Mouse (Mus musculus): ENCODE measurements around the gene Aldh3b3. TPM values are rescaled to one million over a fixed set of nuclear protein-coding genes. Genes with fewer than 3 reads are reported as not detected.
"Not testable (repeated sequence)": the region's sequence is repeated elsewhere in the genome, so short reads cannot be mapped to it uniquely, and the experiment has no call there.

The Aldh3b3 gene
- polyA plus RNA-seq, 1 experiment from 2014 or later: not detected

DNA sequence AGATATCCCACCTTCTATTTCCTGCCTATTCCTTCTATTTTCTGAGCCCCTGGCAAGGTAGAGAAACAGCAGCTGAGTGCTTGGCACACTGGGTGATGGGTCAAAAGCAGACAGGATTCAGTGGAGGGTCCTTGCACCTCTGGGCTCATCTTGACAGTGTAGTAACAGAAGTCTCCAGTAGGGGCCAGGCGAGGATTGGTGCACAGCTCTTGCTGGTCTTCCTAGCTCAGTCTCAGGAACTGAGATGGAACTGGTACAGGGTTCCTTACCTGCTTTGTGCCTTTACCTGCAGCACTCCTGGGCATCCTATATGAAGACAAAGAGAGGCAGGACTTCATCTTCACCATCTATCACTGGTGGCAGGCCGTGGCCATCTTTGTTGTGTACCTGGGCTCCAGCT lies 11.7 kb upstream of the Aldh3b3 start:
- Histone ChIP-seq H3K4me3 (no peak overlapping the region), H3K4me1 (peaks cover 10% of the 10 kb centered on the region), H3K36me3 (no peaks in the 10 kb centered on the region), H3K9me3 (replicated peaks) (no peaks in the 10 kb centered on the region), H3K27ac (no peak overlapping the region), H3K27me3 (ENCODE audit: low read depth, poor library complexity, severe bottlenecking) (peaks cover 22% of the 10 kb centered on the region)
- 13% methylated on average over 2 of the region's 2 CpGs for WGBS
- DNase-seq (ENCODE audit: low spot score): peak; percentile 66

DNA sequence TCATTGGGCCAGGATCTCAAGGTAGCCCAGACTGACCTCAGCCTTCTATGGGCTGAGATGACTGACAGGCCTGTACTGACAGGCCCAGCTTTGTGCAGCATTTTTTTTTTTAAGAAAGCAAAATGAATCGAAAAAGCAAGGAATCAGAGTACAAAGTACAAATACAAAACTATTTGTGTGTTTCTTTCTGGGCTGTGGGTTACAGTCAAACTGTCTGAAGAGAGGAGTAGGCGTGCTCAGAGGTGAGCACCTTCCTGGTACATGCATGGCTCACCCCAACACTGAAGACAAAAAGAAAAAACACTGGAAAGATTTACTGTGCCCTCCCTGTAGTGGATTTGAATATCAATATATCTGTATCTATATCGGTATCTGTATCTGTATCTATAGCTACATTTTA lies 10.6 kb upstream of the Aldh3b3 start:
- no peaks in the 10 kb centered on the region for H3K9me3 ChIP-seq (replicated peaks)
- DNase-seq (ENCODE audit: low spot score): no peak
- H3K36me3 ChIP-seq: no peaks in the 10 kb centered on the region
- no peak overlapping the region for H3K27ac ChIP-seq
- WGBS: 78% methylated on average over 3 of the region's 3 CpGs
- H3K4me1 ChIP-seq: peaks cover 9% of the 10 kb centered on the region
- H3K4me3 ChIP-seq: no peak overlapping the region
- H3K27me3 ChIP-seq (ENCODE audit: low read depth, poor library complexity, severe bottlenecking): peaks cover 20% of the 10 kb centered on the region

GRCm38 (mm10) chr19:3948546-3948945 lies 9.9 kb upstream of the Aldh3b3 start:
- 73% methylated on average over 14 of the region's 14 CpGs for WGBS

GRCm38 (mm10) chr19:3950331-3950730 lies 8.1 kb upstream of the Aldh3b3 start:
- Histone ChIP-seq H3K4me1 (peaks cover 4% of the 10 kb centered on the region), H3K36me3 (no peaks in the 10 kb centered on the region), H3K27me3 (ENCODE audit: low read depth, poor library complexity, severe bottlenecking) (0 out of 2 replicates have a peak, but pooled peaks cover 5% of the 10 kb centered on the region), H3K9me3 (replicated peaks) (no peaks in the 10 kb centered on the region), H3K27ac (no peak overlapping the region), H3K4me3 (no peak overlapping the region)
- 80% methylated on average over 3 of the region's 3 CpGs for WGBS
- no peak for DNase-seq (ENCODE audit: low spot score)

More at GRCm38 (mm10) chr19:3948546-3948945, 9.9 kb upstream of the Aldh3b3 start:
- Histone ChIP-seq H3K4me3 (no peak overlapping the region), H3K27me3 (ENCODE audit: low read depth, poor library complexity, severe bottlenecking) (peaks cover 13% of the 10 kb centered on the region; the same call in 1 of the 2 replicates), H3K4me1 (peaks cover 4% of the 10 kb centered on the region), H3K9me3 (replicated peaks) (no peaks in the 10 kb centered on the region), H3K36me3 (no peaks in the 10 kb centered on the region), H3K27ac (no peak overlapping the region)
- no peak for DNase-seq (ENCODE audit: low spot score)

GRCm38 (mm10) chr19:3951461-3951860 lies 7.0 kb upstream of the Aldh3b3 start:
- DNase-seq (ENCODE audit: low spot score): no peak
- no peak overlapping the region for H3K4me3 ChIP-seq
- 0 out of 2 replicates have a peak, but pooled peaks cover 5% of the 10 kb centered on the region for H3K27me3 ChIP-seq (ENCODE audit: low read depth, poor library complexity, severe bottlenecking)
- no peaks in the 10 kb centered on the region for H3K36me3 ChIP-seq
- no peaks in the 10 kb centered on the region for H3K9me3 ChIP-seq (replicated peaks)
- H3K27ac ChIP-seq: no peak overlapping the region
- no peaks in the 10 kb centered on the region; the same call in 1 of the 2 replicates for H3K4me1 ChIP-seq

GRCm38 (mm10) chr19:3952099-3952498 lies 6.3 kb upstream of the Aldh3b3 start:
- DNase-seq (ENCODE audit: low spot score): no peak
- H3K4me3 ChIP-seq: no peak overlapping the region
- 54% methylated on average over 1 of the region's 1 CpGs for WGBS
- H3K27ac ChIP-seq: no peak overlapping the region
- no peaks in the 10 kb centered on the region for H3K9me3 ChIP-seq (replicated peaks)
- H3K4me1 ChIP-seq: no peaks in the 10 kb centered on the region
- 0 out of 2 replicates have a peak, but pooled peaks cover 5% of the 10 kb centered on the region for H3K27me3 ChIP-seq (ENCODE audit: low read depth, poor library complexity, severe bottlenecking)
- no peaks in the 10 kb centered on the region for H3K36me3 ChIP-seq

GRCm38 (mm10) chr19:3955033-3955432 lies 3.4 kb upstream of the Aldh3b3 start:
- H3K27ac ChIP-seq: no peak overlapping the region
- H3K27me3 ChIP-seq (ENCODE audit: low read depth, poor library complexity, severe bottlenecking): no peaks in the 10 kb centered on the region
- DNase-seq (ENCODE audit: low spot score): no peak
- H3K36me3 ChIP-seq: no peaks in the 10 kb centered on the region
- 71% methylated on average over 3 of the region's 3 CpGs for WGBS
- H3K4me3 ChIP-seq: no peak overlapping the region
- no peaks in the 10 kb centered on the region for H3K9me3 ChIP-seq (replicated peaks)
- H3K4me1 ChIP-seq: no peaks in the 10 kb centered on the region

DNA sequence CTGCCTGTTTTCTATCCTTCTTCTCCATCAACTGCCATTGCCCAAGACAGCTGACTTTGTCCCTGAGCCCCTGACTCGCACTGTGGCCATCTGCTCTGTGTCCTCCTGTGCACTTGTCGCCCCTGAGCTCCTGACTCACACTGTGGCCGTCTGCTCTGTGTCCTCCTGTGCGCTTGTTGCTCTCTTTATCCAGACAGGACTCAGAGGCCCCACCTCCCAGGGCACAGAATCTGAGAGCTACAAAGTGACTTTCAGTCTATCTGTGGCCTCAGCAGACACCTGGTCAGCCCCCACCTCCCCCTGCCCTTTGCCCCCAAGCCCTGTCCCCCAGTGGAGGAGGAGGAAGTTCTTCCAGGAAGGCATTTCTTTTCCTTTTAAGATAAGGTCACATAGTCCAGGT lies 2.6 kb upstream of the Aldh3b3 start:
- Histone ChIP-seq H3K4me3 (no peak overlapping the region), H3K27me3 (ENCODE audit: low read depth, poor library complexity, severe bottlenecking) (no peaks in the 10 kb centered on the region), H3K36me3 (no peaks in the 10 kb centered on the region), H3K4me1 (no peaks in the 10 kb centered on the region), H3K9me3 (replicated peaks) (no peaks in the 10 kb centered on the region), H3K27ac (no peak overlapping the region)
- DNase-seq (ENCODE audit: low spot score): no peak
- 57% methylated on average over 4 of the region's 4 CpGs for whole genome bisulfite sequencing

DNA sequence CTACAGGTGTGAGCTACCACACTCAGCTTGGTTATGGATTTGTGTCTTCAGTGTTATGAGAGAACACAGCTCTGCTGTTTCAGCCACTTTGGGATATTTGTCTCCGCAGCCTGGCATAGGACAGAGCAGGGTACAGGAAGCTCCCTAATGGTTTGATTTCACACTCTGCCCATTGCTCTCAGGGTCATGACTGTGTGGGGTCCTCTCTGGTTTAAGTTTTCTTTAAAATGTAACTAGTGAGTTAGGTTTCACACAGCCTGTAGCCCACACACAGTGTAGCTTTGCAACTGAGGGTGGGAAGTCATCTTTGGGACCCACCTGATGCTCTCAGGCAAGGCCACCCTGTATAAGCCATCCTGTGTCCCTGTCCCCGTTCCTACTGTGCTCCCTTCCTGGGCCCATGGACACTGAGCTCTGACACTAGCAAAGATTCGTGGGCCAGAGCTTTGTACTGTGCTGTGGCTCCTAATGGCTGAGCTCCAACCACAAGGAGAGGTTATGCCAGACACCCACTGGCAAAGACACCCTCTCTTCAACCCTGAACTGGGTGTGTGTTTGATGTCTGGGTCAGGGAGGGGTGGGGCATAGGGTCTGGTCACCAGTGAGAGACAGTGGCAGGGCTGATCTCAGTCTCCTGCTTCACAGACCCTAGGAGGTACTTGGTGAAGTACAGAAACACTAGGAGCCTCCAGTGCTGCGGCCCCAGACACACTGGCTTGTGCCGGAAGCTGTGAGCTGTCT lies 979 bp upstream of the Aldh3b3 start:
- not testable (repeated sequence) for H3K27ac ChIP-seq; H3K9me3 ChIP-seq (replicated peaks); H3K27me3 ChIP-seq (ENCODE audit: low read depth, poor library complexity, severe bottlenecking); H3K4me3 ChIP-seq; DNase-seq (ENCODE audit: low spot score); H3K36me3 ChIP-seq; H3K4me1 ChIP-seq
- 87% methylated on average over 5 of the region's 5 CpGs for WGBS

DNA sequence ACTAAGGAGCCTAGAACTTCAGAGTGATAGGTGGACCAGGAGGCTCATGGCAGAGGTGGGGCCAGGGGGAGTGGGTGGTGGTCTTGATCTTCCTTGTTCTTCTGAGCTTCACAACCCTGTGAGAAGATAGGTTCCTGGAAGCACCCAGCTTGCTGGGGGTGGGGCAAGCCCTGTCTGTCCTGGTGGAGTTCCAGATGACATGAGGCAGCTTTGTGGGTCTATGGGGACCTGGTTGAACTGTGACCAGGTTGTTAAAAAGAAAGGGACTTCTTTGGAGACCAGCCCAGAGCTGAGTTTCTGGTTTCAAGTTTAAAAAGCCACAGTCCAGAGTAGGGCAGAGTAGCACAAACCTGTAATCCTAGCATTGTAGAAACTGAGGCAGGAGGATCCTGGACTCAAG lies 585 bp downstream of the Aldh3b3 start:
- Histone ChIP-seq H3K9me3 (replicated peaks) (no peaks in the 10 kb centered on the region), H3K4me3 (no peak overlapping the region), H3K27ac (no peak overlapping the region), H3K27me3 (ENCODE audit: low read depth, poor library complexity, severe bottlenecking) (no peaks in the 10 kb centered on the region), H3K4me1 (no peaks in the 10 kb centered on the region), H3K36me3 (no peaks in the 10 kb centered on the region)
- DNase-seq (ENCODE audit: low spot score): no peak

- H3K9me3 ChIP-seq (replicated peaks): no peaks in the 10 kb centered on the region
- 88% methylated on average over 5 of the region's 5 CpGs for WGBS
- no peak overlapping the region for H3K27ac ChIP-seq
- H3K27me3 ChIP-seq (ENCODE audit: low read depth, poor library complexity, severe bottlenecking): no peaks in the 10 kb centered on the region
- no peak overlapping the region for H3K4me3 ChIP-seq
- no peaks in the 10 kb centered on the region for H3K36me3 ChIP-seq
- H3K4me1 ChIP-seq: no peaks in the 10 kb centered on the region
- DNase-seq (ENCODE audit: low spot score): no peak
Measured at GRCm38 (mm10) chr19:3960211-3960610, 1.8 kb downstream of the Aldh3b3 start.

GRCm38 (mm10) chr19:3961805-3962204 lies 3.4 kb downstream of the Aldh3b3 start:
- H3K27me3 ChIP-seq (ENCODE audit: low read depth, poor library complexity, severe bottlenecking); DNase-seq (ENCODE audit: low spot score); H3K4me1 ChIP-seq; H3K4me3 ChIP-seq; H3K27ac ChIP-seq; H3K36me3 ChIP-seq; H3K9me3 ChIP-seq (replicated peaks): not testable (repeated sequence)
- WGBS: 91% methylated on average over 6 of the region's 6 CpGs

- 16% methylated on average over 2 of the region's 2 CpGs for WGBS
- H3K4me3 ChIP-seq: no peak overlapping the region
- no peak for DNase-seq (ENCODE audit: low spot score)
- no peaks in the 10 kb centered on the region for H3K4me1 ChIP-seq
- no peak overlapping the region for H3K27ac ChIP-seq
- no peaks in the 10 kb centered on the region for H3K36me3 ChIP-seq
- no peaks in the 10 kb centered on the region for H3K27me3 ChIP-seq (ENCODE audit: low read depth, poor library complexity, severe bottlenecking)
- no peaks in the 10 kb centered on the region for H3K9me3 ChIP-seq (replicated peaks)
Measured at GRCm38 (mm10) chr19:3962469-3962868, 4.0 kb downstream of the Aldh3b3 start.

- 66% methylated on average over 4 of the region's 4 CpGs for WGBS
- DNase-seq (ENCODE audit: low spot score): no peak
- Histone ChIP-seq H3K27ac (no peak overlapping the region), H3K4me3 (no peak overlapping the region), H3K4me1 (peaks cover 4% of the 10 kb centered on the region; the same call in 1 of the 2 replicates), H3K27me3 (ENCODE audit: low read depth, poor library complexity, severe bottlenecking) (no peaks in the 10 kb centered on the region), H3K36me3 (no peaks in the 10 kb centered on the region), H3K9me3 (replicated peaks) (no peaks in the 10 kb centered on the region)
Measured at GRCm38 (mm10) chr19:3964030-3964429, 5.6 kb downstream of the Aldh3b3 start.

Measured in limb, embryonic 10.5 days (tissue).